Mouse (Mus musculus) lung, embryonic 14.5 days (tissue): Measurements from ENCODE around the gene Chd1. TPM values are rescaled to one million over a fixed set of nuclear protein-coding genes. Genes with fewer than 3 reads are reported as not detected.

Source experiments
- ATAC-seq: fragments of 200-750 bp; cut with Nextera tagmentation; 2 replicates; pipeline ENCODE4 v1.8.0; 2017; ENCODE audit warnings: mild to moderate bottlenecking, moderate TSS enrichment, moderate library complexity; ENCODE audit not compliant: insufficient read depth
- DNase-seq: peaks from one replicate; pipeline ENCODE4 v3.0.0-alpha.2; 2015
- H3K27ac ChIP-seq: fragments of 300-500 bp; sonication (generic); 2 replicates; pipeline ENCODE4 v1.5.1; 2014; ENCODE audit warnings: low read depth, mild to moderate bottlenecking, moderate library complexity
- H3K27me3 ChIP-seq: fragments of 300-500 bp; sonication (generic); 2 replicates; pipeline ENCODE4 v1.6.1; 2014; ENCODE audit warnings: low read length, control low read depth; ENCODE audit not compliant: insufficient read depth
- H3K36me3 ChIP-seq: fragments of 300-500 bp; sonication (generic); 2 replicates; pipeline ENCODE4 v1.6.1; 2014; ENCODE audit warnings: control low read depth; ENCODE audit not compliant: insufficient read depth
- H3K4me1 ChIP-seq: fragments of 300-500 bp; sonication (generic); 2 replicates; pipeline ENCODE4 v1.6.1; 2014; ENCODE audit warnings: antibody characterized with exemption, control low read depth; ENCODE audit not compliant: insufficient read depth
- H3K4me2 ChIP-seq: fragments of 300-500 bp; sonication (generic); 2 replicates; pipeline ENCODE4 v1.6.1; 2014; ENCODE audit warnings: mild to moderate bottlenecking
- H3K4me3 ChIP-seq: fragments of 300-500 bp; sonication (generic); 2 replicates; pipeline ENCODE4 v1.5.1; 2014; ENCODE audit warnings: low read depth, low read length
- H3K9ac ChIP-seq: fragments of 300-500 bp; sonication (generic); 2 replicates; pipeline ENCODE4 v1.6.1; 2014
- H3K9me3 ChIP-seq: fragments of 300-500 bp; sonication (generic); 2 replicates; pipeline ENCODE4 v1.6.1; 2016; ENCODE audit warnings: low read depth, low read length, control low read depth
- CTCF ChIP-seq: IDR thresholded peaks from 2 replicates; pipeline ENCODE4 v1.5.1; 2016; ENCODE audit warnings: antibody characterized with exemption, low read depth
- whole genome bisulfite sequencing: fragments of 180-500 bp; shearing (Covaris S2); extraction: QIAGEN DNeasy Blood & Tissue Kit; methylation state at CpG from one replicate; pipeline ENCODE4 v1.1.7; 2014; 5-methylcytosine and 5-hydroxymethylcytosine counted together
- polyA plus RNA-seq: library from polyadenylated mRNA; unstranded; fragments of >200 nt; fragmentation: Nextera tagmentation; extraction: Ambion mirVana; gene quantifications from 2 replicates; pipeline ENCODE4 v1.2.1, GENCODE M21; 2014

The Chd1 gene
- polyA plus RNA-seq, 1 experiment from 2014 or later = 42.2 TPM

DNA sequence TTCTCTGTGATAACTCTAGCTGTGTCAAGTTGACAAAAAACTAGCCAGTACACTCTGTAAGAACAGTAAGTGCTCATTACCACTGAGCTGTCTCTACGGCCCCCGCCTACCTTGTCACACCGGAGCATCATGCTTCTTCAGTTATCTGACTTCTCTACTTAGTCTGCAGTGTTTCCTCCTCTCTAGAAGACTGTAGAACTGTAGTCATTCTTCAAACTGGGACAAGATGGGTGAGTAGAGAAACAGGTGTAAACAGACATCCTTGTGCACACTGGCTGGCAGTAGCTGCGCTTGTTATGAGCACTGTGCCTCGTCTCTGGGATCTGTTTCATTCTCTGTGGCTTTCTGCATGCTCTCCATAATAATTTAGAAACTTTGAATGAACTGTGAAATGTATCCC is 18.4 kb upstream of the Chd1 start:
- H3K27me3 ChIP-seq = no peaks in the 10 kb centered on the region
- ATAC-seq = no peak
- no peak for DNase-seq
- 88% methylated on average over 5 of the region's 5 CpGs for WGBS
- no peak overlapping the region for H3K4me3 ChIP-seq
- H3K27ac ChIP-seq = no peak overlapping the region
- no peaks in the 10 kb centered on the region for H3K9me3 ChIP-seq
- no peak overlapping the region for H3K4me2 ChIP-seq
- no peaks in the 10 kb centered on the region for H3K36me3 ChIP-seq
- no peak overlapping the region for H3K9ac ChIP-seq
- no peaks in the 10 kb centered on the region for H3K4me1 ChIP-seq
- no peak for TF ChIP-seq CTCF

- H3K4me3 ChIP-seq = no peak overlapping the region
- 57% methylated on average over 1 of the region's 1 CpGs for WGBS
- H3K9me3 ChIP-seq = no peaks in the 10 kb centered on the region
- H3K27me3 ChIP-seq = no peaks in the 10 kb centered on the region
- no peak for TF ChIP-seq CTCF
- ATAC-seq (no peak), DNase-seq (no peak)
- H3K4me2 ChIP-seq = no peak overlapping the region
- H3K27ac ChIP-seq = no peak overlapping the region
- no peaks in the 10 kb centered on the region for H3K4me1 ChIP-seq
- H3K9ac ChIP-seq = no peak overlapping the region
- H3K36me3 ChIP-seq = no peaks in the 10 kb centered on the region
These were observed 14.5 kb upstream of the Chd1 start for GRCm38 (mm10) chr17:15690304-15690703.

- 85% methylated on average over 2 of the region's 2 CpGs for WGBS
- Histone ChIP-seq H3K9ac (no peak overlapping the region), H3K4me3 (no peak overlapping the region), H3K4me1 (no peaks in the 10 kb centered on the region), H3K27me3 (no peaks in the 10 kb centered on the region), H3K9me3 (no peaks in the 10 kb centered on the region), H3K4me2 (no peak overlapping the region), H3K36me3 (no peaks in the 10 kb centered on the region), H3K27ac (no peak overlapping the region)
- TF ChIP-seq CTCF = no peak
- no peak for ATAC-seq
- no peak for DNase-seq
These were observed 9.2 kb upstream of the Chd1 start for GRCm38 (mm10) chr17:15695566-15695965.

DNA sequence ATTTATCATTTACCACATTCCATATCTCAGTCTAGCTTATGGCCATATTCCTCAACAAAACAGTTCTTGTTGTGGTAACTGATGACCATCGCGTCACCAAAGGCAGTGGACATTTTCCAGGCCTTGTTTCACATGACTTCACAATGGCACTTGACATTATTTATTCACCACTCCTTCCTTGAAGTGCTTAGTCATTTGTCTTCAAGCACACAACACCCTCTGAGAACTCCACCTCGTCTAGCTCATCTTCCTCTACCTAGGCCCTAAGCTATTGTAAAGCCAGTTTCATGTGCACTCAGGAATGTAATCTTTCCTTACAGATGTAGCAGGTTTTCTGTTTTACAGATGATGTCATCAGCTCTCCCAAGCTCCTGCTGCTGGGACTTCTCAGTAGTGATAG is 5.8 kb upstream of the Chd1 start:
- Histone ChIP-seq H3K27me3 (no peaks in the 10 kb centered on the region), H3K36me3 (no peaks in the 10 kb centered on the region), H3K4me3 (no peak overlapping the region), H3K9ac (no peak overlapping the region), H3K4me2 (no peak overlapping the region), H3K27ac (no peak overlapping the region), H3K4me1 (no peaks in the 10 kb centered on the region), H3K9me3 (no peaks in the 10 kb centered on the region)
- no peak for TF ChIP-seq CTCF
- DNase-seq (no peak), ATAC-seq (no peak)
- 80% methylated on average over 3 of the region's 3 CpGs for WGBS

GRCm38 (mm10) chr17:15701505-15701904 is 3.3 kb upstream of the Chd1 start:
- Histone ChIP-seq H3K4me2 (no peak overlapping the region), H3K27ac (no peak overlapping the region), H3K27me3 (no peaks in the 10 kb centered on the region), H3K36me3 (no peaks in the 10 kb centered on the region), H3K4me3 (no peak overlapping the region), H3K4me1 (no peaks in the 10 kb centered on the region), H3K9ac (no peak overlapping the region), H3K9me3 (no peaks in the 10 kb centered on the region)
- ATAC-seq (no peak), DNase-seq (no peak)
- WGBS = 84% methylated on average over 5 of the region's 5 CpGs
- TF ChIP-seq CTCF = no peak

DNA sequence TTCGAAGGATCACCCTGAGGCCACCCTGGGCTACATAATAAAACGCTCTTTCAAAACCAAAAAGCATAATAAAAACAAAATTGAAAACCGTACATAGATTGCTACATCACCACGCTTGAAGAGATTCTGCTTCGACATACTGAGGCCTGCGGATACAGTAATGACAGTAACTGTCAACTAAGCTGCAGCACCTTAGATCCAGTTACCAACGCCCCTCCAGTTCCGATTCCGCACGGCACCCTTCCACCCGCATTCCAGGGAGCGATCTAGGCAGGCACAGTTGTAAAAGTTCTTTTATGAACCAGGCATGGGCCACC is 651 bp upstream of the Chd1 start:
- ATAC-seq (no peak), DNase-seq (no peak)
- Histone ChIP-seq H3K4me2 (peak overlapping the region; percentile 80), H3K9ac (peak overlapping the region; percentile 92), H3K4me1 (no peaks in the 10 kb centered on the region), H3K36me3 (peaks cover 15% of the 10 kb centered on the region), H3K9me3 (no peaks in the 10 kb centered on the region), H3K27ac (peak overlapping the region; percentile 95), H3K27me3 (no peaks in the 10 kb centered on the region), H3K4me3 (peak overlapping the region; percentile 85)
- 2% methylated on average over 12 of the region's 12 CpGs for WGBS
- TF ChIP-seq CTCF = no peak

- DNase-seq (peak; percentile 62), ATAC-seq (peak; percentile 52)
- H3K9ac ChIP-seq = peak overlapping the region; percentile 92
- H3K4me1 ChIP-seq = no peaks in the 10 kb centered on the region
- no peaks in the 10 kb centered on the region for H3K9me3 ChIP-seq
- H3K36me3 ChIP-seq = peaks cover 22% of the 10 kb centered on the region
- H3K4me2 ChIP-seq = peak overlapping the region; percentile 80
- H3K4me3 ChIP-seq = peak overlapping the region; percentile 85
- TF ChIP-seq CTCF = no peak
- H3K27ac ChIP-seq = peak overlapping the region; percentile 95
- H3K27me3 ChIP-seq = no peaks in the 10 kb centered on the region
- under 1% methylated on average over 78 of the region's 89 CpGs for WGBS
These were observed 827 bp downstream of the Chd1 start for GRCm38 (mm10) chr17:15705303-15706284.
